ENCODE assay signal across 7 mouse cellular contexts in the genomic region with DNA sequence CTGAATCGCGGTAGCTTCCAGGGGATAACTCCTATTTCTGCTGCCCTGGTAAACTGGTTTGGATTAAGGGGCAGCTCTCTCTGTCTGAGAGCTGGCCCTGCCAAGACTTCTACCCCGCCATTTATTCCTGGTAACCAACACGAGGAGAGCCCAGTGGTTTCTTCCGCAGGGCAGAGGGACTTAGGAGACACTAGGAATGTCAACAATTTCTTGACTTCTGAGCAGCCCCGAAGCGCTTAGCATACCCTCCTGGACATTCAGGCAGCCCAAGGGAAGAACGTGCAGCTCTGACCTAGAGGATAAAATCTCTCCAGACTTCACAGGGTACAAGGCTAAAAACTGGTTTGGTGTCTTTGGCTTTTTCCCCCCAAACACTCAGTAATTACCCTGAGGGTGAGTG. TPM values are rescaled to one million over a fixed set of nuclear protein-coding genes. Genes with fewer than 3 reads are reported as not detected.
DNase-seq lines count a peak whose midpoint lies in the region; ATAC-seq and TF ChIP-seq lines count a peak whose summit lies in the region.

No protein-coding gene starts in this region.

- DNase-seq in lung, postnatal 0 days (ENCODE audit: low spot score) = no peak
- DNase-seq in lung, postnatal 25 days (ENCODE audit: low spot score) = no peak
- no peak for DNase-seq in liver, embryonic 13.5 days
- DNase-seq in yolk sac, embryonic 10.5 days (ENCODE audit: low spot score) = peak; percentile 55
- DNase-seq in frontal cortex, postnatal 14 days (ENCODE audit: low spot score in 2 of 2) = no peak
- no peak for DNase-seq in cerebellum, postnatal 25 days

- H3K9me3 ChIP-seq in lung, postnatal 0 days (ENCODE audit: low read length) = no peaks in the 10 kb centered on the region
- H3K9me3 ChIP-seq in forebrain, embryonic 15.5 days = no peaks in the 10 kb centered on the region
- no peaks in the 10 kb centered on the region for H3K9me3 ChIP-seq in liver, embryonic 13.5 days (replicated peaks)

- no peaks in the 10 kb centered on the region for H3K27me3 ChIP-seq in lung, postnatal 0 days (replicated peaks; ENCODE audit: insufficient read depth, low read length)
- H3K27me3 ChIP-seq in forebrain, embryonic 15.5 days = peaks cover 13% of the 10 kb centered on the region
- no peaks in the 10 kb centered on the region for H3K27me3 ChIP-seq in liver, embryonic 13.5 days

- no peak for TF ChIP-seq EP300 in lung, postnatal 0 days (IDR thresholded peaks at IDR 0.05)

- peak overlapping the region; percentile 43 for H3K4me2 ChIP-seq in lung, postnatal 0 days (replicated peaks; ENCODE audit: low read depth, low read length)
- peak overlapping the region; percentile 45 for H3K4me2 ChIP-seq in forebrain, embryonic 15.5 days (replicated peaks)
- H3K4me2 ChIP-seq in liver, embryonic 13.5 days = peak overlapping the region; percentile 33

- H3K27ac ChIP-seq in lung, postnatal 0 days (ENCODE audit: low read length) = peak overlapping the region; percentile 11; the same call in 1 of the 2 replicates
- peak overlapping the region; percentile 77 for H3K27ac ChIP-seq in forebrain, embryonic 15.5 days (replicated peaks)
- H3K27ac ChIP-seq in liver, embryonic 13.5 days = no peak overlapping the region

- ATAC-seq in lung, postnatal 0 days = no peak
- ATAC-seq in forebrain, embryonic 15.5 days (replicated peaks) = 0 out of 2 replicates have a peak, but pooled peaks have one; percentile 0
- peak; percentile 18; the same call in 1 of the 2 replicates for ATAC-seq in liver, embryonic 13.5 days (ENCODE audit: low read depth)

- no peak for TF ChIP-seq CTCF in lung, postnatal 0 days (IDR thresholded peaks at IDR 0.05)

- H3K4me1 ChIP-seq in lung, postnatal 0 days (ENCODE audit: insufficient read depth, low read depth, low read length) = no peaks in the 10 kb centered on the region; the same call in 1 of the 2 replicates
- peaks cover 51% of the 10 kb centered on the region for H3K4me1 ChIP-seq in forebrain, embryonic 15.5 days
- 0 out of 2 replicates have a peak, but pooled peaks cover 18% of the 10 kb centered on the region for H3K4me1 ChIP-seq in liver, embryonic 13.5 days (replicated peaks)

- WGBS in lung, postnatal 0 days = 14% methylated on average over 8 of the region's 8 CpGs
- under 1% methylated on average over 8 of the region's 8 CpGs for WGBS in forebrain, embryonic 15.5 days
- WGBS in liver, embryonic 13.5 days (ENCODE audit: insufficient replicate concordance) = 34% methylated on average over 8 of the region's 8 CpGs

- H3K9ac ChIP-seq in lung, postnatal 0 days (replicated peaks; ENCODE audit: low read depth) = no peak overlapping the region
- no peak overlapping the region for H3K9ac ChIP-seq in forebrain, embryonic 15.5 days (replicated peaks)
- H3K9ac ChIP-seq in liver, embryonic 13.5 days = no peak overlapping the region; the same call in 1 of the 2 replicates

- no peaks in the 10 kb centered on the region for H3K36me3 ChIP-seq in lung, postnatal 0 days (ENCODE audit: insufficient read depth, low read length)
- no peaks in the 10 kb centered on the region for H3K36me3 ChIP-seq in forebrain, embryonic 15.5 days
- H3K36me3 ChIP-seq in liver, embryonic 13.5 days = no peaks in the 10 kb centered on the region

- H3K4me3 ChIP-seq in lung, postnatal 0 days (ENCODE audit: low read depth, low read length) = no peak overlapping the region
- peak overlapping the region; percentile 26 for H3K4me3 ChIP-seq in forebrain, embryonic 15.5 days
- no peak overlapping the region for H3K4me3 ChIP-seq in liver, embryonic 13.5 days (replicated peaks)

RNA-seq across cellular contexts. Expression of a gene that starts 10.1 kb away (rescaled TPM):
- polyA plus RNA-seq in lung, postnatal 0 days (2015; fragmentation: Nextera tagmentation; extraction: Ambion mirVana) = 76.7 and 78.5 TPM in 2 replicates
- polyA plus RNA-seq in forebrain, embryonic 15.5 days (2015; fragmentation: Nextera tagmentation; extraction: Ambion mirVana) = 24.7 and 27.2 TPM in 2 replicates
- polyA plus RNA-seq in liver, embryonic 13.5 days (2015; fragmentation: Nextera tagmentation; extraction: Ambion mirVana) = 3.7 and 5.4 TPM in 2 replicates
